Mouse (Mus musculus) adrenal gland, adult 2 months (tissue): Measurements from ENCODE around the gene Rpl21. TPM values are rescaled to one million over a fixed set of nuclear protein-coding genes. Genes with fewer than 3 reads are reported as not detected.

Experiments used
- DNase-seq: peaks from one replicate; pipeline ENCODE4 v3.0.0; 2021
- long read RNA-seq: library from polyadenylated mRNA; stranded (forward); transcript quantifications from one replicate; pipeline ENCODE4 v2.0.0, GENCODE M21; 2021
- polyA plus RNA-seq: library from polyadenylated mRNA; depleted of rRNA; stranded (reverse); fragments of >200 nt; gene quantifications from 2 replicates; pipeline ENCODE4 v1.2.3, GENCODE M21; 2012; rRNA removed
- total RNA-seq, 2 experiments: library from RNA; stranded (reverse); gene quantifications; 2 replicates each; pipeline ENCODE4 v1.2.3; 2021

Gene Rpl21
- 100 to 1,000 TPM; 308 to 315 TPM for total RNA-seq
- 5.2 and 5.3 TPM in 2 replicates for polyA plus RNA-seq
- long read RNA-seq, transcript Rpl21-201 (6 exons, 1,856 nt) = major isoform, 7 of 19 reads
- long read RNA-seq, partial matches to known transcripts = 4 of 19 reads
- long read RNA-seq, other reads (novel, unspliced or antisense) = 2 of 19 reads

GRCm38 (mm10) chr5:146832769-146833448, at the start of gene Rpl21:
Rpl21 (plus strand) TSS chr5:146832890.
- peak; percentile 94 for DNase-seq

- DNase-seq = no peak
Measured at GRCm38 (mm10) chr5:146783300-146783699, 49.4 kb upstream of the Rpl21 start.

- DNase-seq = no peak
Measured at GRCm38 (mm10) chr5:146783891-146784290, 48.8 kb upstream of the Rpl21 start.

- no peak for DNase-seq
Measured at GRCm38 (mm10) chr5:146786123-146786522, 46.6 kb upstream of the Rpl21 start.

- DNase-seq = no peak
Measured at GRCm38 (mm10) chr5:146789413-146789812, 43.3 kb upstream of the Rpl21 start.

GRCm38 (mm10) chr5:146790944-146791343, 41.7 kb upstream of the Rpl21 start:
- DNase-seq = no peak

- DNase-seq = peak; percentile 15
Measured at GRCm38 (mm10) chr5:146792140-146792791, 40.4 kb upstream of the Rpl21 start.

GRCm38 (mm10) chr5:146793630-146794083, 39.0 kb upstream of the Rpl21 start:
- DNase-seq = no peak

GRCm38 (mm10) chr5:146794084-146794852, 38.4 kb upstream of the Rpl21 start:
- DNase-seq = no peak

- DNase-seq = peak; percentile 100
Measured at GRCm38 (mm10) chr5:146794853-146795252, 37.8 kb upstream of the Rpl21 start, which contains the start of gene Usp12. Usp12 (minus strand) TSS chr5:146795006.

- no peak for DNase-seq
Measured at GRCm38 (mm10) chr5:146795728-146796127, 37.0 kb upstream of the Rpl21 start.

- no peak for DNase-seq
Measured at GRCm38 (mm10) chr5:146798031-146798430, 34.7 kb upstream of the Rpl21 start.

- DNase-seq = no peak
Measured at GRCm38 (mm10) chr5:146806004-146806430, 26.7 kb upstream of the Rpl21 start.

GRCm38 (mm10) chr5:146809951-146810350, 22.7 kb upstream of the Rpl21 start:
- DNase-seq = no peak

GRCm38 (mm10) chr5:146812866-146813265, 19.8 kb upstream of the Rpl21 start:
- no peak for DNase-seq

GRCm38 (mm10) chr5:146813421-146813820, 19.3 kb upstream of the Rpl21 start:
- DNase-seq = no peak

GRCm38 (mm10) chr5:146815394-146815793, 17.3 kb upstream of the Rpl21 start:
- no peak for DNase-seq

GRCm38 (mm10) chr5:146817583-146817982, 15.1 kb upstream of the Rpl21 start:
- no peak for DNase-seq

- peak; percentile 72 for DNase-seq
Measured at GRCm38 (mm10) chr5:146818906-146819623, 13.6 kb upstream of the Rpl21 start.

GRCm38 (mm10) chr5:146823005-146823404, 9.7 kb upstream of the Rpl21 start:
- no peak for DNase-seq

GRCm38 (mm10) chr5:146829528-146829927, 3.2 kb upstream of the Rpl21 start:
- DNase-seq = no peak

GRCm38 (mm10) chr5:146832435-146832768, 288 bp upstream of the Rpl21 start:
- no peak for DNase-seq
